Mouse (Mus musculus) lung, postnatal 25 days (tissue): ENCODE data around the gene Tmf1.

Experiments used
- DNase-seq: peaks from one replicate; pipeline ENCODE4 v3.0.0; 2022; ENCODE audit warnings: low spot score

Tmf1 gene

GRCm38 (mm10) chr6:97106777-97107176 lies 72.1 kb downstream of the Tmf1 start:
- DNase-seq: peak; percentile 42

- DNase-seq: no peak
These were observed 72.8 kb downstream of the Tmf1 start for GRCm38 (mm10) chr6:97106106-97106505.

- no peak for DNase-seq
These were observed 74.6 kb downstream of the Tmf1 start for GRCm38 (mm10) chr6:97104264-97104852.
